Mouse (Mus musculus): ENCODE results near the gene Bicdl1.

DNA sequence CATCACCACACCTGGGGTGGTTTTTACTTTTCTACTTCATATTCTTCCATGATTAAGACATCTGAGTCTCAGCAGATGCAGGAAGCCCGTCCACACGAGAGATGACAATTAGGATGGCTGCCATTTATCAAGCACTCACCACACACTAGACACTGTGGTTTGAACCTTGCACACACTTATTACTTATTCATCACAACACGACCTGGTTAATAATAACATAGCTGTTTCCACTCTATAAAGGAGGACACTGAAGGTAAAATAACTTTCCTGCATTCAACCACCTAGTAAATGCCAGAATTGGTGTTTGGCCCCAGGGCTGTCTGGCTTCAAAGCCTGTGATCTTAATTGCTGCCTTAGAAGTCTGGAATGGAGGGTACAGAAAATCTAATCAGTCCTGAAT is 10.7 kb downstream of the Bicdl1 start:
- TF ChIP-seq CTCF (IDR thresholded peaks at IDR 0.05; ENCODE audit: control insufficient read depth, insufficient read depth, low read length) = no peak
- TF ChIP-seq POLR2A (IDR thresholded peaks at IDR 0.05; ENCODE audit: borderline replicate concordance, control insufficient read depth, low read depth, low read length) = no peak
